In genomic region chr3:51807981-51808870, GRCm38 (mm10) we compare ENCODE assay signal across 8 mouse cellular contexts.
DNase-seq lines count a peak whose midpoint lies in the region; ATAC-seq and TF ChIP-seq lines count a peak whose summit lies in the region.

No protein-coding gene starts in this region.

- H3K9ac ChIP-seq in heart, adult 2 months (ENCODE audit: low read depth, low read length): no peak overlapping the region
- no peak overlapping the region for H3K9ac ChIP-seq in midbrain, embryonic 12.5 days (replicated peaks)

- ATAC-seq in midbrain, embryonic 12.5 days (ENCODE audit: low FRiP score, low read depth): no peak

- H3K27ac ChIP-seq in heart, adult 2 months: peak overlapping the region; percentile 61
- peak overlapping the region; percentile 42; the same call in 1 of the 2 replicates for H3K27ac ChIP-seq in midbrain, embryonic 12.5 days (replicated peaks)

- WGBS in heart, adult 2 months: 70% methylated on average over 16 of the region's 16 CpGs
- WGBS in midbrain, embryonic 12.5 days: 82% methylated on average over 16 of the region's 16 CpGs

- TF ChIP-seq CTCF in heart, adult 2 months (IDR thresholded peaks at IDR 0.05): no peak

- no peak for TF ChIP-seq EP300 in heart, adult 2 months (IDR thresholded peaks at IDR 0.05; ENCODE audit: insufficient read depth, low read depth, low read length)

- no peak overlapping the region for H3K4me3 ChIP-seq in heart, adult 2 months
- H3K4me3 ChIP-seq in midbrain, embryonic 12.5 days: no peak overlapping the region

- no peaks in the 10 kb centered on the region for H3K27me3 ChIP-seq in heart, adult 2 months (ENCODE audit: control insufficient read depth, insufficient read depth, low read length)
- H3K27me3 ChIP-seq in midbrain, embryonic 12.5 days: no peaks in the 10 kb centered on the region; the same call in 1 of the 2 replicates

- TF ChIP-seq POLR2A in heart, adult 2 months (IDR thresholded peaks at IDR 0.05; ENCODE audit: insufficient read depth, low read depth, low read length): no peak

- H3K4me2 ChIP-seq in midbrain, embryonic 12.5 days (replicated peaks): no peak overlapping the region

- peaks cover 2% of the 10 kb centered on the region; the same call in 1 of the 2 replicates for H3K4me1 ChIP-seq in heart, adult 2 months (ENCODE audit: control insufficient read depth, insufficient read depth, low read length)
- H3K4me1 ChIP-seq in midbrain, embryonic 12.5 days: peaks cover 60% of the 10 kb centered on the region

- H3K36me3 ChIP-seq in heart, adult 2 months (ENCODE audit: control insufficient read depth, insufficient read depth, low read length): no peaks in the 10 kb centered on the region
- no peaks in the 10 kb centered on the region for H3K36me3 ChIP-seq in midbrain, embryonic 12.5 days

- H3K9me3 ChIP-seq in midbrain, embryonic 12.5 days: no peaks in the 10 kb centered on the region

- intact Hi-C loops in heart, adult 2 months (cut with DNase I): no loop called here

- H3K79me2 ChIP-seq in heart, adult 2 months (replicated peaks; ENCODE audit: control insufficient read depth, insufficient read depth, low read length): no peaks in the 10 kb centered on the region

- peak; percentile 27 to 50 for DNase-seq in heart, adult 2 months
- no peak for DNase-seq in heart, postnatal 4 days
- peak; percentile 53 to 67 for DNase-seq in cerebellum, adult 18-20 months
- peak; percentile 55 for DNase-seq in gastrocnemius, postnatal 25 days
- DNase-seq in adrenal gland, postnatal 10 days: no peak
- DNase-seq in urinary bladder, postnatal 14 days (ENCODE audit: low spot score): no peak
- no peak for DNase-seq in spleen, postnatal 10 days (ENCODE audit: low spot score in 2 of 2)

Comparison
In these comparisons a context has a peak if more than half of its experiments do, and no peak if none do; other contexts are left out.
1. DNase-seq: peak in heart, adult 2 months (2 of 2), cerebellum, adult 18-20 months (2 of 2) and gastrocnemius, postnatal 25 days (single experiment); none in heart, postnatal 4 days (single experiment), adrenal gland, postnatal 10 days (single experiment), urinary bladder, postnatal 14 days (single experiment) and spleen, postnatal 10 days (0 of 2).